Mouse (Mus musculus) neural tube, embryonic 14.5 days (tissue): Measurements from ENCODE around the gene Inpp5b. TPM values are rescaled to one million over a fixed set of nuclear protein-coding genes. Genes with fewer than 3 reads are reported as not detected.

Experiments used
- ATAC-seq: fragments of 200-750 bp; cut with Nextera tagmentation; 2 replicates; pipeline ENCODE4 v1.8.0; 2017; ENCODE audit warnings: low read depth, mild to moderate bottlenecking, moderate TSS enrichment, moderate library complexity
- H3K27ac ChIP-seq: fragments of 300-500 bp; sonication (generic); 2 replicates; pipeline ENCODE4 v1.5.1; 2014; ENCODE audit warnings: low read depth, mild to moderate bottlenecking, control low read depth, low read length, moderate library complexity, mixed read lengths
- H3K27me3 ChIP-seq: fragments of 300-500 bp; sonication (generic); 2 replicates; pipeline ENCODE4 v1.6.1; 2014; ENCODE audit warnings: low read length; ENCODE audit not compliant: control insufficient read depth, insufficient read depth
- H3K36me3 ChIP-seq: fragments of 300-500 bp; sonication (generic); 2 replicates; pipeline ENCODE4 v1.6.1; 2014; ENCODE audit warnings: low read length, mixed read lengths; ENCODE audit not compliant: control insufficient read depth, insufficient read depth
- H3K4me1 ChIP-seq: fragments of 300-500 bp; sonication (generic); 2 replicates; pipeline ENCODE4 v1.6.1; 2014; ENCODE audit warnings: low read length; ENCODE audit not compliant: control insufficient read depth, insufficient read depth
- H3K4me2 ChIP-seq: fragments of 300-500 bp; sonication (generic); 2 replicates; pipeline ENCODE4 v1.6.1; 2014; ENCODE audit warnings: mild to moderate bottlenecking, low read depth, low read length, control low read depth
- H3K4me3 ChIP-seq: fragments of 300-500 bp; sonication (generic); 2 replicates; pipeline ENCODE4 v1.5.1; 2014; ENCODE audit warnings: low read depth, low read length, control low read depth, mixed read lengths
- H3K9ac ChIP-seq: fragments of 300-500 bp; sonication (generic); replicated peaks from 2 replicates; pipeline ENCODE4 v1.6.1; 2014; ENCODE audit warnings: low read depth, mild to moderate bottlenecking, control low read depth, low read length, mixed read lengths
- H3K9me3 ChIP-seq: fragments of 300-500 bp; sonication (generic); 2 replicates; pipeline ENCODE4 v1.6.1; 2016; ENCODE audit warnings: low read length; ENCODE audit not compliant: control insufficient read depth
- WGBS: fragments of 180-500 bp; shearing (Covaris S2); extraction: QIAGEN DNeasy Blood & Tissue Kit; methylation state at CpG from one replicate; pipeline ENCODE4 v1.1.7; 2014; 5-methylcytosine and 5-hydroxymethylcytosine counted together
- polyA plus RNA-seq: library from polyadenylated mRNA; unstranded; fragments of >200 nt; fragmentation: Nextera tagmentation; extraction: Ambion mirVana; gene quantifications from 2 replicates; pipeline ENCODE4 v1.2.1, GENCODE M21; 2014

Gene Inpp5b
- polyA plus RNA-seq = 22.5 and 25.2 TPM in 2 replicates

DNA sequence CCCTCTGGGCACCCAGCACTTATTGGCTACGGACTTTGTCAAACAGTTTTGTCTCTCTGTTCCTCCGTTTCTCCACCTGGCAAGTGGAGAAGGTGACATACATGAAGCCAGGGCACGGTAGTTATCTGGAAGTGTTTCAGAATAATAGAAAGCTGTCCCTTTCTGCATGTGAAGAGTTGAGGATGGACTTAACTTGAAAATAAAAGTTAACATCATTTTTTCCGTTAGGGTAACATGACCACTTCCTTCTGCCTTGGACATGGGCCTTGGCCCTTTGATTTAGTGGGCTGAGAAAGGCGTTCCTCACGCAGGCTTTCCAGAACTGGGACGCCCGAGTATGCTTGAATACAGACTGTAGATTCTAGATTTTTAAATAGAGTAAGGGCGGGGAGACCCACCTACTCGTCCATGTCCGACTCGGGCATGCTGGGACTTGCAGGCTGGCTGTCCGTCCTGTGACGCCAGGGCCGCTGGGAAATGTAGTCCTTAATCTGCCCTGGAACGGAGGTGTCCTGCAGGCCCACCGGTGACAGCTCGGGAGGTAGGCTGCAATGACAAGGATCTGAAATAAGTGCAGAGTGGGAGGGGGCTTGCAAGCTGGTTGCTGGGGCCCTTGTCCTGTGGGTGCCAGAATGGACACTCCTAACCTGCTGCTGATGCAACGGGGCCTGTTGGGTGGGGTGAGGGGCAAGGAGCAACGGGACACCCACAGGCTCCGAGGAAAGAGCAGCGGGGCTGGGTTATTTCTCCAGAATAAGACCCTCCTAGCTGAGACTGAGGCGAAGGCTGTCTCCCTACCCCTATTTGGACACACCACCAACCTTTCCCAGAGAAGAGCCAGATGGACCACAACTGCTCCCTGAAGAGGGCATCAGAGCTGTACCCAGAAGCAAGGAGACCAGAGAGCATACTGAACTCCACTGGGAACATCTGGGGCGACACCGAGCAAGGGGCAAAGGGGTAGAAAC, at the start of gene Inpp5b:
TSS of gene Inpp5b (plus strand) at position 475 of the 968 bp plus-strand sequence.
- Histone ChIP-seq H3K9me3 (no peaks in the 10 kb centered on the region), H3K4me1 (peaks cover 12% of the 10 kb centered on the region; the same call in 1 of the 2 replicates), H3K27ac (peak within 1 kb of the TSS; percentile 18; the same call in 1 of the 2 replicates), H3K27me3 (no peaks in the 10 kb centered on the region), H3K4me3 (peak within 1 kb of the TSS; percentile 54), H3K36me3 (peaks cover 12% of the 10 kb centered on the region), H3K9ac (peak within 1 kb of the TSS; percentile 62), H3K4me2 (peak within 1 kb of the TSS; percentile 72)
- 15% methylated on average over 25 of the region's 25 CpGs for WGBS
- ATAC-seq = peak; percentile 90

- no peak for ATAC-seq
- 83% methylated on average over 3 of the region's 3 CpGs for WGBS
- no peaks in the 10 kb centered on the region for H3K9me3 ChIP-seq
Measured at GRCm38 (mm10) chr4:124692416-124692861, 49.2 kb upstream of the Inpp5b start.

DNA sequence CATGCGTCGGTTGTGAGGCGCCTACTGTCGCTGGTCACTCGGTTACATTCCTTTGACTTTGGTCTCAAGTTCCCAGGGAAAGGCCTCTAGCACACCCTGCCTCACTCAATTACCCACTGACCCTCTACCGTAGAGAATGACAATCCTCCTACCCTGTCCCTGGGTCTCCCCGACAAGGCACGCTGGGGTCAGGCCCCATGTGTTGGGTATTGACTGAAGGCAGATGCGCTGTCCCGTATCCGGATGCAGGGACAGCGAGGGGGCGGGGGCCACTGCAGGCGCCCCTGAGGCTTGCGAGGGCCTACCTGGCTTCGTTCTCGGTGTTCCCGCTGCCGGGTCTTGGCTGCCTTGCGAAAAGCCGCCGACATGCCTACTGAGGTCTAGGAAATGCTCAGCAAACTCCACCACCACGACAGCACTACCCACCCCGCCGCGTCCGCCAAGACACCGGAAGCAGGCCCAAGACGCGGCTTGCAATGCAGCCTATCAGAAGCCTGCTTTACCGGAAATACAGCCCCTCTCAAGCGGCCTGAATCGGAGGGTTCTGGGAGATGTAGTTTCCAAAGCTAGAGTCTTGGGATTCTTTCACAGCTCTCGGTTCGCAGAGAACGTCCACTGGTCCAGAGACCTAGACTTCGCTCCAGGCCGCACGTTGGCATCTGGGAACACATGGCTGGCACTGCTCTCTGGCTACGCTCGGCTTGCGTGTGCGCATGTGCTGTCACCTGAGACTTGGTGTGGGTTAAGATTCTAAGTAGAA, 48.3 kb upstream of the Inpp5b start, which contains the start of gene Utp11:
TSS of gene Utp11 (minus strand) at position 466 of the 760 bp plus-strand sequence.
- no peaks in the 10 kb centered on the region for H3K9me3 ChIP-seq
- peak; percentile 98 for ATAC-seq
- peak within 1 kb of the TSS; percentile 88 for H3K9ac ChIP-seq
- H3K4me1 ChIP-seq = peaks cover 6% of the 10 kb centered on the region
- peaks cover 4% of the 10 kb centered on the region; the same call in 1 of the 2 replicates for H3K27me3 ChIP-seq
- H3K4me3 ChIP-seq = peak within 1 kb of the TSS; percentile 89
- H3K27ac ChIP-seq = 0 out of 2 replicates have a peak within 1 kb of the TSS, but pooled peaks have one; percentile 52
- no peaks in the 10 kb centered on the region for H3K36me3 ChIP-seq
- peak within 1 kb of the TSS; percentile 81 for H3K4me2 ChIP-seq
- under 1% methylated on average over 43 of the region's 43 CpGs for WGBS

More at GRCm38 (mm10) chr4:124692416-124692861, 49.2 kb upstream of the Inpp5b start:
- peak overlapping the region; percentile 89 for H3K4me3 ChIP-seq
- no peaks in the 10 kb centered on the region for H3K36me3 ChIP-seq
- H3K9ac ChIP-seq = peak overlapping the region; percentile 88
- peaks cover 4% of the 10 kb centered on the region; the same call in 1 of the 2 replicates for H3K27me3 ChIP-seq
- H3K27ac ChIP-seq = no peak overlapping the region
- peaks cover 6% of the 10 kb centered on the region for H3K4me1 ChIP-seq
- peak overlapping the region; percentile 81 for H3K4me2 ChIP-seq

DNA sequence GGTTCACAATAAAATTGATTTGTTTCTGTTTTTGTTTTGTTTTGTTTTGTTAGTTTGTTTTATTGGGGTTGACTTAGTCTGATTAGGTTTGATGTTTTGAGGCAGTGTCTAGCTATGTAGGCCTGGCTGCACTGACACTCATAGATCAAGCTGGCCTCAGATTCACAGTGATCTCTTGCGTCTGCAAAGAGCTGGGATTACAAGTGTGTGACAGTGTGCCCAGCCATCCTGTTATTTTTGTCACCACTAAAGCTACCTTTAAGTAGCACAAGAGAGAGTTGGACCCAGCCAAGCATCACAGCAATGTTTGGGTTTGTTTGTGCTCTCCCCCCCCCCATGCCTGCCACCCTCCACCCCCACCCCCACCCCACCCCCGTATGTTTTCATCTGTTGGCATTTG, 47.1 kb upstream of the Inpp5b start:
- 89% methylated on average over 2 of the region's 2 CpGs for WGBS
- Histone ChIP-seq H3K36me3 (no peaks in the 10 kb centered on the region), H3K4me2 (no peak overlapping the region), H3K27me3 (peaks cover 4% of the 10 kb centered on the region; the same call in 1 of the 2 replicates), H3K9me3 (no peaks in the 10 kb centered on the region), H3K4me1 (peaks cover 6% of the 10 kb centered on the region), H3K27ac (no peak overlapping the region), H3K4me3 (no peak overlapping the region), H3K9ac (no peak overlapping the region)
- no peak for ATAC-seq

GRCm38 (mm10) chr4:124695786-124696516, 45.7 kb upstream of the Inpp5b start:
- Histone ChIP-seq H3K4me1 (peaks cover 12% of the 10 kb centered on the region), H3K4me3 (no peak overlapping the region), H3K4me2 (no peak overlapping the region), H3K27ac (no peak overlapping the region), H3K9me3 (no peaks in the 10 kb centered on the region), H3K36me3 (no peaks in the 10 kb centered on the region), H3K27me3 (peaks cover 8% of the 10 kb centered on the region; the same call in 1 of the 2 replicates), H3K9ac (no peak overlapping the region)
- WGBS = 11% methylated on average over 18 of the region's 18 CpGs
- ATAC-seq = no peak

GRCm38 (mm10) chr4:124699791-124700190, 41.9 kb upstream of the Inpp5b start:
- no peak for ATAC-seq
- Histone ChIP-seq H3K9ac (no peak overlapping the region), H3K4me2 (no peak overlapping the region), H3K4me1 (peaks cover 13% of the 10 kb centered on the region), H3K27ac (no peak overlapping the region), H3K27me3 (peaks cover 8% of the 10 kb centered on the region; the same call in 1 of the 2 replicates), H3K4me3 (no peak overlapping the region), H3K9me3 (no peaks in the 10 kb centered on the region), H3K36me3 (no peaks in the 10 kb centered on the region)
- WGBS = 16% methylated on average over 6 of the region's 6 CpGs

DNA sequence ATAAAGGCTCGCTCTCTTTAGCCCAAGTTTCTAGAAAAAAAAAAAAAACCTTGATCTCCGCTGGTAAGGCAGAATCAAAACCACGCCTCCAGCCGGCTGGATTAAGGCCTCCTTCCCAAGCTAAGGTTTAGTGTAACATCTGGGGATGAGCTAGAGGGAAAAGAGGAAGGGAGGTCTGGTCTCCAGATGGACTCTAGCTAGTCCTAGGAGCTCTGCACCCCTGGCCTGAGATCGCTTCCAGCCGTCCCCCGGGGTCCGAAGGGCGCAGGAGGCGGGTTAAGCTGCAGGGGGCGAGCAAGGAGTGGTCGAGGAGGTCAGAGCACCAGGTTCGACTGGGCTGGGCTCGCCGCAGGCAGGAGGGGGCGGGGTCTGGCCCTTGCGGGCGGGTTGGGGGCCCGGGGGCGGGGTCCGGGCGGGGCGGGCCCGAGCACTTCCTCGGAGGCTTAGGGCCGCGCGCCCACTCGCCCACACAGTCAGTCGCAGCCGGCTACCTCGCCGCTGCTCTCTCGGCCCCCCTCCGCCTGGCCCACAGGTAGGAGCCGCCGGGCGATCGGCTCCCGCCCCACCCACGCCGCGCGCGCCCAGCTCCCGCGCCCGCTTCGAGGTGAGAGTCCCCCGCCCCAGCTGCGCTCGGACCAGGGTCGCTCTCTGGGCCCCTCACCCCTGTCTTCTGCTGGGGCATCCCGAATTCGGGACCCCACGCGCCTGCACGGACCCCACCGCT, 41.2 kb upstream of the Inpp5b start, which contains the start of gene Fhl3:
TSS of gene Fhl3 (plus strand) at position 454 of the 724 bp plus-strand sequence.
- peak; percentile 35; the same call in 1 of the 2 replicates for ATAC-seq
- Histone ChIP-seq H3K4me1 (peaks cover 14% of the 10 kb centered on the region), H3K27me3 (peaks cover 8% of the 10 kb centered on the region; the same call in 1 of the 2 replicates), H3K4me3 (peak within 1 kb of the TSS; percentile 47), H3K9ac (peak within 1 kb of the TSS; percentile 47), H3K36me3 (no peaks in the 10 kb centered on the region), H3K27ac (0 out of 2 replicates have a peak within 1 kb of the TSS, but pooled peaks have one; percentile 22), H3K9me3 (no peaks in the 10 kb centered on the region), H3K4me2 (peak within 1 kb of the TSS; percentile 89)
- 0% methylated on average over 22 of the region's 59 CpGs for WGBS
